Mouse (Mus musculus): ENCODE results near the gene Trp63.
"Not testable (repeated sequence)": the region's sequence is repeated elsewhere in the genome, so short reads cannot be mapped to it uniquely, and the experiment has no call there.

Gene Trp63

GRCm38 (mm10) chr16:25683531-25684248, at the start of gene Trp63:
Trp63 (plus strand) TSS chr16:25683763.
- no peak for DNase-seq

GRCm38 (mm10) chr16:25644716-25645115, 38.8 kb upstream of the Trp63 start:
- DNase-seq: not testable (repeated sequence)

GRCm38 (mm10) chr16:25660510-25661235, 22.9 kb upstream of the Trp63 start:
- no peak for DNase-seq

- DNase-seq: no peak
Observed at GRCm38 (mm10) chr16:25663116-25663515, 20.4 kb upstream of the Trp63 start.

- no peak for DNase-seq
Observed at GRCm38 (mm10) chr16:25673861-25674440, 9.6 kb upstream of the Trp63 start.

- DNase-seq: no peak
Observed at GRCm38 (mm10) chr16:25680369-25680768, 3.2 kb upstream of the Trp63 start.

- no peak for DNase-seq
Observed at GRCm38 (mm10) chr16:25682533-25682932, 1.0 kb upstream of the Trp63 start.

- DNase-seq: no peak
Observed at GRCm38 (mm10) chr16:25684572-25684971, 1.0 kb downstream of the Trp63 start.

GRCm38 (mm10) chr16:25690612-25691011, 7.0 kb downstream of the Trp63 start:
- no peak for DNase-seq

- DNase-seq: no peak
Observed at GRCm38 (mm10) chr16:25701252-25701651, 17.7 kb downstream of the Trp63 start.

- no peak for DNase-seq
Observed at GRCm38 (mm10) chr16:25706260-25706659, 22.7 kb downstream of the Trp63 start.

GRCm38 (mm10) chr16:25715790-25716189, 32.2 kb downstream of the Trp63 start:
- DNase-seq: no peak

- no peak for DNase-seq
Observed at GRCm38 (mm10) chr16:25723131-25723530, 39.6 kb downstream of the Trp63 start.

GRCm38 (mm10) chr16:25727001-25727400, 43.4 kb downstream of the Trp63 start:
- DNase-seq: no peak

- DNase-seq: no peak
Observed at GRCm38 (mm10) chr16:25727957-25728506, 44.5 kb downstream of the Trp63 start.

- DNase-seq: no peak
Observed at GRCm38 (mm10) chr16:25736912-25737311, 53.3 kb downstream of the Trp63 start.

- no peak for DNase-seq
Observed at GRCm38 (mm10) chr16:25737623-25738050, 54.1 kb downstream of the Trp63 start.

GRCm38 (mm10) chr16:25746807-25747206, 63.2 kb downstream of the Trp63 start:
- DNase-seq: no peak

- DNase-seq: no peak
Observed at GRCm38 (mm10) chr16:25751866-25752265, 68.3 kb downstream of the Trp63 start.

- DNase-seq: no peak
Observed at GRCm38 (mm10) chr16:25758108-25758507, 74.5 kb downstream of the Trp63 start.

- DNase-seq: no peak
Observed at GRCm38 (mm10) chr16:25765549-25765948, 82.0 kb downstream of the Trp63 start.

- DNase-seq: no peak
Observed at GRCm38 (mm10) chr16:25774611-25775010, 91.0 kb downstream of the Trp63 start.

GRCm38 (mm10) chr16:25777501-25777900, 93.9 kb downstream of the Trp63 start:
- no peak for DNase-seq

GRCm38 (mm10) chr16:25779964-25780363, 96.4 kb downstream of the Trp63 start:
- no peak for DNase-seq
